Comparison of ENCODE assay signal across 23 mouse cellular contexts in genomic region chrX:142794069-142794610, GRCm38 (mm10).
A peak's percentile ranks its signal among the peaks of the same experiment; 100 is the strongest.
DNase-seq lines count a peak whose midpoint lies in the region; ATAC-seq and TF ChIP-seq lines count a peak whose summit lies in the region.
"Had no signal": no experiment of that assay in that cellular context is flagged by ENCODE, and none has a peak within 500 bp of the region (broad histone marks: within the 10 kb centered on the region; RNA-seq: fewer than 3 reads in every experiment).

No protein-coding gene starts in this region.

- H3K9me3 ChIP-seq in heart, embryonic 12.5 days (replicated peaks), result no peaks in the 10 kb centered on the region
- H3K9me3 ChIP-seq in kidney, embryonic 14.5 days (ENCODE audit: control insufficient read depth, low read length), result no peaks in the 10 kb centered on the region
- H3K9me3 ChIP-seq in lung, postnatal 0 days (ENCODE audit: low read length), result no peaks in the 10 kb centered on the region
- H3K9me3 ChIP-seq: embryonic facial prominence, embryonic 13.5 days had no signal

- H3K4me3 ChIP-seq in heart, embryonic 12.5 days, result no peak overlapping the region
- H3K4me3 ChIP-seq in kidney, embryonic 14.5 days (ENCODE audit: low read length), result no peak overlapping the region
- H3K4me3 ChIP-seq in lung, postnatal 0 days (ENCODE audit: low read depth, low read length), result no peak overlapping the region
- H3K4me3 ChIP-seq: embryonic facial prominence, embryonic 13.5 days; left cerebral cortex, adult 2 months had no signal

- no peak for ATAC-seq in heart, embryonic 12.5 days (ENCODE audit: insufficient number of reproducible peaks, low FRiP score)
- peak; percentile 81 for ATAC-seq in kidney, embryonic 14.5 days (ENCODE audit: low FRiP score, low TSS enrichment)
- ATAC-seq in lung, postnatal 0 days, result peak; percentile 37
- ATAC-seq: forebrain, embryonic 14.5 days; midbrain, embryonic 16.5 days; Patski had no signal

- no peak for TF ChIP-seq CTCF in lung, postnatal 0 days (IDR thresholded peaks at IDR 0.05)

- peak; percentile 64 to 82 for DNase-seq in adrenal gland, adult (ENCODE audit: inconsistent age in 2 of 2, low spot score in 1 of 2)
- no peak for DNase-seq in adrenal gland, postnatal 25 days
- no peak for DNase-seq in heart, adult 18-20 months
- DNase-seq in kidney, adult 9 months, result no peak
- DNase-seq in lung, postnatal 0 days (ENCODE audit: low spot score), result no peak
- no peak for DNase-seq in lung, postnatal 4 days
- DNase-seq: cerebellum, adult 9-10 months; gastrocnemius, postnatal 10 days; kidney, postnatal 4 days; layer of hippocampus, adult 9-11 months; left cerebral cortex, postnatal 4 days; liver; right cerebral cortex, postnatal 14 days; spleen, adult 18-20 months; thymus, postnatal 25 days had no signal

- no peak overlapping the region for H3K9ac ChIP-seq in heart, embryonic 12.5 days
- H3K9ac ChIP-seq in kidney, embryonic 14.5 days (ENCODE audit: low read depth, low read length), result no peak overlapping the region
- H3K9ac ChIP-seq in lung, postnatal 0 days (replicated peaks; ENCODE audit: low read depth), result no peak overlapping the region
- H3K9ac ChIP-seq: embryonic facial prominence, embryonic 13.5 days; hindbrain, embryonic 14.5 days had no signal

- H3K27me3 ChIP-seq in heart, embryonic 12.5 days (replicated peaks), result no peaks in the 10 kb centered on the region
- no peaks in the 10 kb centered on the region for H3K27me3 ChIP-seq in kidney, embryonic 14.5 days (ENCODE audit: control insufficient read depth, insufficient read depth, low read length)
- no peaks in the 10 kb centered on the region for H3K27me3 ChIP-seq in lung, postnatal 0 days (replicated peaks; ENCODE audit: insufficient read depth, low read length)
- H3K27me3 ChIP-seq: embryonic facial prominence, embryonic 13.5 days had no signal

- TF ChIP-seq EP300 in lung, postnatal 0 days (IDR thresholded peaks at IDR 0.05), result no peak

- H3K36me3 ChIP-seq in heart, embryonic 12.5 days, result peaks cover 3% of the 10 kb centered on the region; the same call in 1 of the 2 replicates
- H3K36me3 ChIP-seq in kidney, embryonic 14.5 days (ENCODE audit: control insufficient read depth, insufficient read depth, low read length), result no peaks in the 10 kb centered on the region
- H3K36me3 ChIP-seq in lung, postnatal 0 days (ENCODE audit: insufficient read depth, low read length), result no peaks in the 10 kb centered on the region
- H3K36me3 ChIP-seq: embryonic facial prominence, embryonic 13.5 days had no signal

- peaks cover 6% of the 10 kb centered on the region; the same call in 1 of the 2 replicates for H3K4me1 ChIP-seq in heart, embryonic 12.5 days (replicated peaks)
- H3K4me1 ChIP-seq in kidney, embryonic 14.5 days (ENCODE audit: control insufficient read depth, insufficient read depth, low read length), result no peaks in the 10 kb centered on the region
- no peaks in the 10 kb centered on the region for H3K4me1 ChIP-seq in lung, postnatal 0 days (ENCODE audit: insufficient read depth, low read depth, low read length)
- H3K4me1 ChIP-seq: embryonic facial prominence, embryonic 13.5 days had no signal

- no peak overlapping the region for H3K4me2 ChIP-seq in heart, embryonic 12.5 days
- no peak overlapping the region for H3K4me2 ChIP-seq in kidney, embryonic 14.5 days (replicated peaks; ENCODE audit: low read depth, low read length)
- H3K4me2 ChIP-seq in lung, postnatal 0 days (replicated peaks; ENCODE audit: low read depth, low read length), result no peak overlapping the region
- H3K4me2 ChIP-seq: embryonic facial prominence, embryonic 13.5 days; hindbrain, embryonic 14.5 days had no signal

- 60% methylated on average over 4 of the region's 4 CpGs for WGBS in heart, embryonic 12.5 days
- WGBS in kidney, embryonic 14.5 days, result 49% methylated on average over 4 of the region's 4 CpGs
- 32% methylated on average over 4 of the region's 4 CpGs for WGBS in lung, postnatal 0 days

- peak overlapping the region; percentile 82 for H3K27ac ChIP-seq in heart, embryonic 12.5 days (ENCODE audit: poor library complexity, severe bottlenecking)
- no peak overlapping the region for H3K27ac ChIP-seq in kidney, embryonic 14.5 days (ENCODE audit: low read depth, low read length)
- H3K27ac ChIP-seq in lung, postnatal 0 days (ENCODE audit: low read length), result no peak overlapping the region
- H3K27ac ChIP-seq: embryonic facial prominence, embryonic 13.5 days; hindbrain, embryonic 14.5 days; left cerebral cortex, adult 2 months had no signal

Comparison
In these comparisons a context has a peak if more than half of its experiments do, and no peak if none do; other contexts are left out.
1. DNase-seq: peak in adrenal gland, adult (2 of 2); none in adrenal gland, postnatal 25 days (single experiment), heart, adult 18-20 months (0 of 2), kidney, adult 9 months (single experiment), lung, postnatal 0 days (single experiment) and lung, postnatal 4 days (0 of 2).